Mouse (Mus musculus) intestine, postnatal 0 days (tissue): ENCODE results near the gene Sdhaf1. TPM values are rescaled to one million over a fixed set of nuclear protein-coding genes. Genes with fewer than 3 reads are reported as not detected.
A peak's percentile ranks its signal among the peaks of the same experiment; 100 is the strongest.

Source experiments
- ATAC-seq: fragments of 200-750 bp; cut with Nextera tagmentation; 2 replicates; pipeline ENCODE4 v1.8.0; 2017; ENCODE audit warnings: mild to moderate bottlenecking, moderate TSS enrichment, moderate library complexity
- H3K27ac ChIP-seq: fragments of 300-500 bp; sonication (generic); 2 replicates; pipeline ENCODE4 v1.5.1; 2014; ENCODE audit warnings: mild to moderate bottlenecking, low read depth, low read length, moderate library complexity
- H3K27me3 ChIP-seq: fragments of 300-500 bp; sonication (generic); replicated peaks from 2 replicates; pipeline ENCODE4 v1.6.1; 2014; ENCODE audit warnings: low read length, mixed read lengths; ENCODE audit not compliant: control insufficient read depth, insufficient read depth
- H3K36me3 ChIP-seq: fragments of 300-500 bp; sonication (generic); 2 replicates; pipeline ENCODE4 v1.6.1; 2014; ENCODE audit warnings: mild to moderate bottlenecking, moderate library complexity; ENCODE audit not compliant: control insufficient read depth, insufficient read depth
- H3K4me1 ChIP-seq: fragments of 300-500 bp; sonication (generic); replicated peaks from 2 replicates; pipeline ENCODE4 v1.6.1; 2014; ENCODE audit warnings: antibody characterized with exemption, low read length, mixed read lengths; ENCODE audit not compliant: control insufficient read depth, insufficient read depth
- H3K4me2 ChIP-seq: fragments of 300-500 bp; sonication (generic); replicated peaks from 2 replicates; pipeline ENCODE4 v1.6.1; 2014; ENCODE audit warnings: low read depth, mild to moderate bottlenecking, moderate library complexity
- H3K4me3 ChIP-seq: fragments of 300-500 bp; sonication (generic); 2 replicates; pipeline ENCODE4 v1.5.1; 2014; ENCODE audit warnings: low read depth, low read length
- H3K9ac ChIP-seq: fragments of 300-500 bp; sonication (generic); 2 replicates; pipeline ENCODE4 v1.6.1; 2014; ENCODE audit warnings: mild to moderate bottlenecking, low read depth, low read length
- H3K9me3 ChIP-seq: fragments of 300-500 bp; sonication (generic); 2 replicates; pipeline ENCODE4 v1.6.1; 2016; ENCODE audit warnings: mixed run types; ENCODE audit not compliant: control insufficient read depth
- CTCF ChIP-seq: sonication (generic); IDR thresholded peaks from 2 replicates; pipeline ENCODE4 v1.5.1; 2016; ENCODE audit warnings: low read depth, mild to moderate bottlenecking, control low read depth, antibody characterized with exemption, moderate library complexity
- WGBS: fragments of 180-500 bp; shearing (Covaris S2); extraction: QIAGEN DNeasy Blood & Tissue Kit; methylation state at CpG from one replicate; pipeline ENCODE4 v1.1.7; 2014; 5-methylcytosine and 5-hydroxymethylcytosine counted together
- polyA plus RNA-seq: library from polyadenylated mRNA; unstranded; fragments of >200 nt; fragmentation: Nextera tagmentation; extraction: Ambion mirVana; gene quantifications from 2 replicates; pipeline ENCODE4 v1.2.1, GENCODE M21; 2015

Gene Sdhaf1
- polyA plus RNA-seq, 1 experiment from 2014 or later = 18.3 TPM

DNA sequence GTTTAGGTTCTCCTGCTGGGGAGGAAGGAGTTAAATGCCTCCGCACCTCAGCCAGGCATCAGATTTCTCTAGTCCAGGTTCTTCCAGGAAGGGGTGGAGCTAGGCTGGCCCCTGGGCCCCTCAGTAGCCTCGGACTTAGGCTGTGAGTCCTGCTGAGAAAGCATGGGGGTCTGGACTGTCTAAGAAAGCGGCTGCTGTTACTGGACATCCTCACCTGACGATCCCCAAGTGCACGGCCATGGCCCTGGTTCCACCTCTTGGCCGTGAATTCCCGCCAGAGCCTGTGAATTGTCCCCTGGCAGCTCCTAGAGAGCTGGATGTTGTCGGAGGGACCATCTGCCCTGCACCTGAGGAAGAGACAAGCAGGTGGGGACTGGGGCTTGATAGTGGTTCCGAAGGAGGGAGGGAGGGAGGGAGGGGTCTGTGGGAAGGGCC lies 9.0 kb downstream of the Sdhaf1 start, which contains the start of gene Syne4:
TSS of gene Syne4 (plus strand) at position 87 of the 435 bp plus-strand sequence.
- no peaks in the 10 kb centered on the region for H3K9me3 ChIP-seq
- H3K27ac ChIP-seq = no peak within 1 kb of the TSS
- H3K4me1 ChIP-seq = no peaks in the 10 kb centered on the region
- no peaks in the 10 kb centered on the region for H3K27me3 ChIP-seq
- H3K36me3 ChIP-seq = peaks cover 9% of the 10 kb centered on the region; the same call in 1 of the 2 replicates
- H3K4me2 ChIP-seq = peak within 1 kb of the TSS; percentile 66
- ATAC-seq = peak; percentile 46
- 2% methylated on average over 9 of the region's 9 CpGs for WGBS
- H3K4me3 ChIP-seq = peak within 1 kb of the TSS; percentile 36
- peak within 1 kb of the TSS; percentile 23; the same call in 1 of the 2 replicates for H3K9ac ChIP-seq
- no peak for TF ChIP-seq CTCF

DNA sequence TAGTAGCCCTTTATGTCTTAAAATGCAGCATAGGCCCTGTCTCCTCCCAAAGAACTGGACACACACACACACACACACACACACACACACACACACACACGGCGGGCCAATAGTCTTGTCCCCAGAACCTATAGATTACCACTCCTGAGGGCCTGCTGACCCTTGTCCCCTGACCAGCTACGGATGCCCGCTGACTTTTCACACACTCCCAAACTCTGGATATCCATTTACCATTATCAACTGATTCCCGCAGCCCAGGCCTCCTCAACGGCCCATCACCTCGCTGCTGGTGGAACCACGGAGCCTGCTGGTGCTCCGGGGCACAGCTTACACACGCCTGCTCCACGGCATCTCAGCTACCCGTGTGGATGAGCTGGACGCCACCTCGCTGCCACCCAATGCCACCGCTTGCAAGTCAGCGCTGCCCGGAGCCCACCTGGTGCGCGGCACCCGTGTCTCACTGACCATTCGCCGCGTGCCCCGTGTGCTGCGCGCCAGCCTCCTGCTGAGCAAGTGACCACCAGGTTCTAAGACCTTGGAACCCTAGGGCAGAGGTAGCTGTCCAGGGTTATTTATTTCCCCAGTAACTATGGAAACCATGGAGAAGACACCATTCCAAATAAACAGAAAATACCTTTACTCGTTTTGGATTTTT lies 9.9 kb downstream of the Sdhaf1 start:
- ATAC-seq = no peak
- Histone ChIP-seq H3K9me3 (no peaks in the 10 kb centered on the region), H3K4me3 (no peak overlapping the region), H3K9ac (no peak overlapping the region), H3K4me1 (no peaks in the 10 kb centered on the region), H3K27ac (no peak overlapping the region), H3K36me3 (peaks cover 9% of the 10 kb centered on the region; the same call in 1 of the 2 replicates), H3K4me2 (no peak overlapping the region), H3K27me3 (no peaks in the 10 kb centered on the region)
- 47% methylated on average over 25 of the region's 27 CpGs for WGBS
- TF ChIP-seq CTCF = no peak

DNA sequence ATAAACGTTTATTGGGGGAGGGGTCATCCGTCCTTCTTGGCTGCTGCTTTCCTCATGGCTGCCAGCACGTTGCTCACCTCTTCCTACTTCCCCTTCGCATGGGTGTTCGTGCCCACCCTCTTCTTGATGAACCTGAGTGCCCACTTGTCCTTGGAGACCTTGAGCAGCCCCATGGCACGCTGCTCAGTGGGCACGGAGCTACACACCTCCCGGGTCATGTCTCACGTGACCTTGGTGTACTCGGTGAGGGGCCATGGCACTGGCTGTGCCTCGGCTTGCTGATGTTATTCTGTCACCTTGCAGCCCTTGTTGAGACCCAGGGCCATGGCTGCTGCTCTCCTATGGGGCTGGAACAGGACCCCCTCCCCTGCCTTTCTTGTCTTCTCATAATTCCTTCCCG lies 13.6 kb downstream of the Sdhaf1 start:
- Histone ChIP-seq H3K4me2 (no peak overlapping the region), H3K4me1 (peaks cover 4% of the 10 kb centered on the region; the same call in 1 of the 2 replicates), H3K27ac (no peak overlapping the region), H3K36me3 (peaks cover 9% of the 10 kb centered on the region; the same call in 1 of the 2 replicates), H3K4me3 (no peak overlapping the region), H3K9ac (no peak overlapping the region), H3K27me3 (no peaks in the 10 kb centered on the region), H3K9me3 (no peaks in the 10 kb centered on the region)
- WGBS = 86% methylated on average over 12 of the region's 12 CpGs
- TF ChIP-seq CTCF = no peak
- ATAC-seq = no peak

DNA sequence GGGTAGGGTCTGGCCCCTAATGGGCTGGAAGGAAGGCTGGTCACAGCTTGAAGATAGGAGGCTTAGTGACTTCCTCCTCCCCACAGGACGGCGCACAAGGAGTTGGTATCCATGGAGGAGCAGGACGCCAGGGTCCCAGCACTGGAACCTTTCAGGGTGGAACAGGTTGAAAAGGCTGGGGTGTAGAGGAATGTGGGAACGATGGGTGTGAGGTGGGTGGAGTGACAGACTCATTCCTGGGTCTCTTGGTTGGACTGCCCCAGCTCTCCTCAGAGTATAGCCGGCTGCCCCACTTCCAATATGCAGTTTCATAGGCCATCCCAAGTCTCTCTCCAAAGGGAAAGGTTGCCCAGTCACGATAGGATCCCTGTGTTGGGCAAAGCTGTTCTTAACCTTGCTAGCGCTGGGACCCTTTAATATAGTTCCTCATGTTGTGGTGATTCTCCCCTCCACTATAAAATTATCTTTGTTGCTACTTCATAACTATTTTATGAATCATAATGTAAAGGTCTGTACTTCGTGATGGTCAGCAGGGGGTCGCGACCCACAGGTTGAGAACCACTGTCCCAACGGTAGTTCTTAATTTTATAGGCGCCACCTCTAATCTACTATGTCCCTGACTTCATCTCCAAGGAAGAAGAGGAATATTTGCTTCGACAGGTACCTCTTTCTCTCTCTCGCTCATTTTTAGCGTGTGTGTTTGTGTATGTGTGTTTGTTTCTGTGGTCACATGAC lies 14.1 kb downstream of the Sdhaf1 start:
- peaks cover 4% of the 10 kb centered on the region; the same call in 1 of the 2 replicates for H3K4me1 ChIP-seq
- no peaks in the 10 kb centered on the region for H3K9me3 ChIP-seq
- peak overlapping the region; percentile 95 for H3K4me2 ChIP-seq
- H3K9ac ChIP-seq = peak overlapping the region; percentile 57; the same call in 1 of the 2 replicates
- no peak for ATAC-seq
- H3K27ac ChIP-seq = no peak overlapping the region
- peak overlapping the region; percentile 71 for H3K4me3 ChIP-seq
- TF ChIP-seq CTCF = no peak
- peaks cover 9% of the 10 kb centered on the region; the same call in 1 of the 2 replicates for H3K36me3 ChIP-seq
- 52% methylated on average over 15 of the region's 15 CpGs for whole genome bisulfite sequencing
- no peaks in the 10 kb centered on the region for H3K27me3 ChIP-seq

DNA sequence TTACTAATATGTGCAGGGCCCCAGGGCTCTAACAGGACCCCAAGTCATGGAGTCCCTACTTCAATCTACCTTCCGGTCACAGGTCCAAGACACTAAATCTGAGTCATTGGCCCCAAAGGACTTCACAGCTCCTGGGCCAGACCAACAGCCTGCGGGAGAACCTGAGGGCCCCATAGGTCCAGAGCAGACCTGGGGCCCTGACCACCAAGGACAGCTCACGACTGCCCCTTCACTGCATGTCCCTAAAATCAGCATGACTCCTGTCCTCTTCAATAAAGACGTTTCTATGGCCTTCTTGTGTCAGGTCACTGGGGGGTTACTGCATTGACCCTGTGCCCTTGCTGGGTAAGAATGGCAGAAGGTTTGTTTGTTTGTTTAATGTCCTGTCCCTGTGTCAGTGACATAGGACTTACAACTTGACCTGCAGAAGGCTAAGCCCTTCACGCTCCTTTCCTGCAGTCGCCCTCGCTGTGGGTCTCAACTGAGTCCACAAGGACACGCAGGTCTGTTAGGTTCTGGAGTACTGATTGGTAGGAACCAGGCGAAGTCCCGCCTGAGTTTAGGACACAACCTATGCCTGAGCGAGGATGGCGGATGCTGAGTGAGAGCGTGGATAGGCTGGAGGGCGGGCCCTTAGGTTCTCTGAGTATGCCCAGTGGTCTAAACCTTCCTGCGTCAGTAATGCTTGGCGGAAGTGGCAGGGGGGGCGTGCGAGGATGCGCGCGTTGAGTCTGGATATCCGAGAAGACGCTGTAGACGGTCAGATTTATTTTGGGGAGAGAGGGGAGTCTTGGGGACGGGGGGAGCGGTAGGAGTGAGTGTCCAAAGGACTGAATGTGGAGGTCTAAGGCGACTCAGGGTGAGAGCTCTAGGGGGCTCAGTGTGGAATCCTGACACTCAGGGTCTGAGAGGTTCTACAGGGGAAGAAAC lies 15.4 kb downstream of the Sdhaf1 start, which contains the start of gene Alkbh6:
TSS of gene Alkbh6 (plus strand) at position 642 of the 930 bp plus-strand sequence.
- Histone ChIP-seq H3K27ac (peak within 1 kb of the TSS; percentile 23; the same call in 1 of the 2 replicates), H3K27me3 (no peaks in the 10 kb centered on the region), H3K36me3 (peaks cover 14% of the 10 kb centered on the region; the same call in 1 of the 2 replicates), H3K4me3 (peak within 1 kb of the TSS; percentile 71), H3K9ac (peak within 1 kb of the TSS; percentile 57), H3K4me1 (peaks cover 4% of the 10 kb centered on the region; the same call in 1 of the 2 replicates), H3K9me3 (no peaks in the 10 kb centered on the region), H3K4me2 (peak within 1 kb of the TSS; percentile 95)
- no peak for TF ChIP-seq CTCF
- WGBS = 2% methylated on average over 27 of the region's 27 CpGs
- ATAC-seq = peak; percentile 99
